Mouse (Mus musculus) heart, embryonic 16.5 days (tissue): ENCODE data around the gene Dcdc2c. TPM values are rescaled to one million over a fixed set of nuclear protein-coding genes. Genes with fewer than 3 reads are reported as not detected.

Experiments used
- ATAC-seq: fragments of 200-750 bp; cut with Nextera tagmentation; replicated peaks from 2 replicates; pipeline ENCODE4 v1.8.0; 2017; ENCODE audit warnings: moderate number of reproducible peaks; ENCODE audit not compliant: insufficient read depth, low FRiP score; ENCODE audit errors: extremely low read depth
- H3K27ac ChIP-seq: fragments of 300-500 bp; sonication (generic); 2 replicates; pipeline ENCODE4 v1.5.1; 2014; ENCODE audit warnings: mild to moderate bottlenecking, low read length, control low read depth, moderate library complexity
- H3K27me3 ChIP-seq: fragments of 300-500 bp; sonication (generic); 2 replicates; pipeline ENCODE4 v1.6.1; 2014; ENCODE audit warnings: low read length, mixed read lengths; ENCODE audit not compliant: control insufficient read depth, insufficient read depth
- H3K36me3 ChIP-seq: fragments of 300-500 bp; sonication (generic); 2 replicates; pipeline ENCODE4 v1.6.1; 2014; ENCODE audit not compliant: control insufficient read depth, insufficient read depth
- H3K4me1 ChIP-seq: fragments of 300-500 bp; sonication (generic); 2 replicates; pipeline ENCODE4 v1.6.1; 2014; ENCODE audit warnings: low read length, mixed read lengths; ENCODE audit not compliant: control insufficient read depth, insufficient read depth
- H3K4me2 ChIP-seq: fragments of 300-500 bp; sonication (generic); 2 replicates; pipeline ENCODE4 v1.6.1; 2014; ENCODE audit warnings: low read depth, mild to moderate bottlenecking, control low read depth, low read length
- H3K4me3 ChIP-seq: fragments of 300-500 bp; sonication (generic); 2 replicates; pipeline ENCODE4 v1.5.1; 2014; ENCODE audit warnings: mild to moderate bottlenecking, control low read depth, low read length
- H3K9ac ChIP-seq: fragments of 300-500 bp; sonication (generic); 2 replicates; pipeline ENCODE4 v1.6.1; 2014; ENCODE audit warnings: low read length, control low read depth
- H3K9me3 ChIP-seq: fragments of 300-500 bp; sonication (generic); replicated peaks from 2 replicates; pipeline ENCODE4 v1.6.1; 2016; ENCODE audit warnings: low read length; ENCODE audit not compliant: control insufficient read depth
- WGBS: fragments of 180-500 bp; shearing (Covaris S2); extraction: QIAGEN DNeasy Blood & Tissue Kit; methylation state at CpG from one replicate; pipeline ENCODE4 v1.1.7; 2014; 5-methylcytosine and 5-hydroxymethylcytosine counted together
- polyA plus RNA-seq: library from polyadenylated mRNA; unstranded; fragments of >200 nt; fragmentation: Nextera tagmentation; extraction: Ambion mirVana; gene quantifications from 2 replicates; pipeline ENCODE4 v1.2.1, GENCODE M21; 2015

The Dcdc2c gene
- 0.09 and 0.16 TPM in 2 replicates for polyA plus RNA-seq

DNA sequence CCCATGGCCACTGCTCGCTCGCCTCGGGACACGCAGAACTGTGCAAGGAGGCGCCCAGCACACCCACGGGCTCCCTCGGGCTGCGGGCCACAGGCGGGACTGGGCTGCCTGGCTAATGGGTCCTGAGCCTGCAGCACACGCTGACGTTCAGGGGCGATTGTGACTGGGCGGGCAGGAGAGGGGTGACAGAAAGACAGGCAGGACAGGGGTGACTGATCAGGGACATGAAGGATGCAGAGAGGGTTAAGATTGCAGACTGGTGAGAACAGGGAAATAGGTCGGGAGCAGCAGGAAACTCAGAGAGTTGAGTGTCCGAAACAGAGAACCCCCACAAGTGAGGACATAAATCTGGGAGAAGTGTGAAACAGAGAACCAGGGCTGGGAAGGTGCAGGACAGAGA lies at the start of gene Dcdc2c:
Gene Dcdc2c, minus strand, starts transcription at position 101 of the 400 bp plus-strand sequence.
- Histone ChIP-seq H3K4me2 (peak within 1 kb of the TSS; percentile 29; the same call in 1 of the 2 replicates), H3K4me3 (no peak within 1 kb of the TSS), H3K27me3 (no peaks in the 10 kb centered on the region; the same call in 1 of the 2 replicates), H3K36me3 (no peaks in the 10 kb centered on the region), H3K9ac (no peak within 1 kb of the TSS), H3K27ac (no peak within 1 kb of the TSS), H3K9me3 (no peaks in the 10 kb centered on the region), H3K4me1 (no peaks in the 10 kb centered on the region)
- ATAC-seq = no peak
- 55% methylated on average over 15 of the region's 15 CpGs for whole genome bisulfite sequencing

DNA sequence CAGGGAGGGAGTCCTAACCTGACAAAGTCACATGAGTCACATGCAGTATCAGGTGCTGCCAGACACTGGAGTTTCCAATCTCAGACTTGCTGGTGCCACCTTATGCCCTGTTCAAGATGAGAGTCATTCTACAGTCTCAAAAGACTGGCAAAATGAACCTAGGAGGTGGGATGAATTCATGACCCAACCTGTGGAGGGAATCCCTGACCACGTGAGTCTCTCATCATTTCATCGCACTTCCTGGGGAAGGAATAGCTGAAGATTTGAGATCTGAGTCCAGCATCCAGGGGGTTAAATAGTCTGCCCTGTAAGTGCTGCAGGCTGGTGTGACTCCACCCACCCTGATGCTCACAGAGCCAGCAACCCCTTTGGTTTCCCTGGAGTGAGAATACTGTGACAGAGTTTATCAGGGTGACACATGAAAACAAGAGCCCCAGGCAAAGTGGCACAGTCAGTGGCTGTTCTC lies 46.4 kb upstream of the Dcdc2c start:
- no peak; the same call in 1 of the 2 replicates for ATAC-seq
- H3K36me3 ChIP-seq = no peaks in the 10 kb centered on the region
- H3K27ac ChIP-seq = no peak overlapping the region
- H3K4me2 ChIP-seq = no peak overlapping the region
- WGBS = 39% methylated on average over 2 of the region's 2 CpGs
- peaks cover 13% of the 10 kb centered on the region for H3K4me1 ChIP-seq
- H3K4me3 ChIP-seq = no peak overlapping the region
- H3K27me3 ChIP-seq = no peaks in the 10 kb centered on the region
- H3K9ac ChIP-seq = no peak overlapping the region
- no peaks in the 10 kb centered on the region for H3K9me3 ChIP-seq

DNA sequence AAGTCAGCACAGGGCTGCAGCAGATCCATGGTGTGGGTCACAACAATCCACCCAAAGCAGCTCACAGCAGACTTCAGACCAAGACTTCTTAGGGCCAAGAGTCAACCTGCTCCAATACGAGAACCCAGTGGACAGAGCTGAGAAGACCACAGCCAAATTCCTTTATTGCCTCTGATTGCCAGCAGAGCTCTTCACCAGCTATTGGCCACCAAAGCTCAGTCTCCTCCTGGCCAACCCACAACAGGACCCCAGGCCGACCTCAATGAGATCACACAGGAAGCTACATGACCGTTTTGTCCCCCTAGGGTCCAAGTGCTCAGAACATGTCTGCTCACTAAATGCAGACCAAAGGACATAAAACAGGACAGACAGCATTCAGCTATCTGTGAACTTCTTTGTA lies 45.9 kb upstream of the Dcdc2c start:
- ATAC-seq = no peak
- Histone ChIP-seq H3K9ac (no peak overlapping the region), H3K9me3 (no peaks in the 10 kb centered on the region), H3K4me1 (peaks cover 13% of the 10 kb centered on the region), H3K27ac (no peak overlapping the region), H3K4me3 (no peak overlapping the region), H3K36me3 (no peaks in the 10 kb centered on the region), H3K27me3 (no peaks in the 10 kb centered on the region), H3K4me2 (no peak overlapping the region)
- 38% methylated on average over 3 of the region's 3 CpGs for WGBS

DNA sequence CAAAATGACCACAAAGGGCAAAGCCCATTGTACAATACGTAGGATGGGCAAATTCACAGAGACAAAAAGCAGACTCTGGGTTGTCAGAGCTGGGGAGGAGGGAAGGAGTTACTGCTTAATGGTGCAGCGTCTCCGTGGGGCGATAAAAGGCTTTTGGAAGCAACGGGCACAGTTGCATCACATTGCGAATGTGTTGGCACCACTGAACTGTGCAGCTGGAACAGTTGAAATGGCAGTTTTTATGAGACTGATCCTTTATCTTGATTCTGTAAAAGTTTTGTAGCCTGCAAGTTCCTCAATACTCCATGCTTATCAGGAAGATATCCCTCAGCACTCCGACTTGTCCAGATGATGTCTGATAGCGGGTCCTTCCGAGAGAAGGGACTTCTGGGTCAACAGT lies 45.5 kb upstream of the Dcdc2c start:
- no peak overlapping the region for H3K9ac ChIP-seq
- no peaks in the 10 kb centered on the region for H3K9me3 ChIP-seq
- H3K4me2 ChIP-seq = no peak overlapping the region
- H3K36me3 ChIP-seq = no peaks in the 10 kb centered on the region
- WGBS = 60% methylated on average over 9 of the region's 9 CpGs
- H3K4me3 ChIP-seq = no peak overlapping the region
- H3K4me1 ChIP-seq = peaks cover 13% of the 10 kb centered on the region
- no peak overlapping the region for H3K27ac ChIP-seq
- H3K27me3 ChIP-seq = no peaks in the 10 kb centered on the region
- ATAC-seq = no peak

DNA sequence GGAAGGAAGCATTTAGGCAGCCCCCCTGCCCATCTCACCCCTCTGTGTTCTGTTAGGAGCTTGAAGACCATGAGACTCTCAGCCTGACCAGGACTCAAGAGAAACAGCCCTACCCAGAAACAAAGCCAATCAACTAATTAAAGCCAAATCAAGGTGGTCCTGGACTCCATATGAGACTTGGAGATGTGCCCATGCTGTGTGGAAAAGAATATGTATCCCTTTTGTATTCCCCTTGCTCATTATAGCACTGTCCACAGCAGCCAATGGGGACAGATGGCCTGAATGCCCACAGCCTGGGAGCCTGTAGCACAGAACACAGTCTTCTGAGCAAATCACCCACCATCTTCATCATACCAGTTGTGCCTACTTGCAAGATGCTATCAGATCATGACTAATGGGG lies 44.7 kb upstream of the Dcdc2c start:
- H3K36me3 ChIP-seq = no peaks in the 10 kb centered on the region
- H3K4me1 ChIP-seq = peaks cover 6% of the 10 kb centered on the region
- ATAC-seq = no peak
- H3K9ac ChIP-seq = no peak overlapping the region
- H3K4me2 ChIP-seq = no peak overlapping the region
- no peaks in the 10 kb centered on the region for H3K27me3 ChIP-seq
- no peak overlapping the region for H3K27ac ChIP-seq
- H3K9me3 ChIP-seq = no peaks in the 10 kb centered on the region
- H3K4me3 ChIP-seq = no peak overlapping the region

DNA sequence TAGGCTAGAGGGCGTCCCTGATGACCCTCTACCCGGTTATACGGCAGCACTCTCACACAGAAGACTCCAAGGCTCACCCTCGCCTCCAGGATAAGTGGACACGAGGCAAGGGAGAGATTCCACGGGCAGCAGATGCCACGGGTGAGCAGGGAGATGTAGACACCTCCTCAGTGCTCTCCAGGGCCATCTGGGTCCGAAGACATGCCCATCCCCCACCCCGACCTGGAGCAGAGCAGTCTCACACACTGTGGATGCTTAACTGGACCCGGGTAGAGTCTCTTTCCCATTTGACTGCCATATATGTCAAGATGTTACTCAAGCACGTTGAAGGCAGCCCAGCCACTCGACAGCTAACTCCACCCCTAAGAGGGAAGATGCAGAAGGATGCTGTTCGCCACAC lies 38.2 kb upstream of the Dcdc2c start:
- Histone ChIP-seq H3K4me2 (no peak overlapping the region), H3K36me3 (no peaks in the 10 kb centered on the region), H3K27ac (no peak overlapping the region), H3K27me3 (peaks cover 7% of the 10 kb centered on the region), H3K9me3 (no peaks in the 10 kb centered on the region), H3K9ac (no peak overlapping the region), H3K4me3 (no peak overlapping the region), H3K4me1 (no peaks in the 10 kb centered on the region)
- 38% methylated on average over 13 of the region's 13 CpGs for WGBS
- ATAC-seq = no peak

DNA sequence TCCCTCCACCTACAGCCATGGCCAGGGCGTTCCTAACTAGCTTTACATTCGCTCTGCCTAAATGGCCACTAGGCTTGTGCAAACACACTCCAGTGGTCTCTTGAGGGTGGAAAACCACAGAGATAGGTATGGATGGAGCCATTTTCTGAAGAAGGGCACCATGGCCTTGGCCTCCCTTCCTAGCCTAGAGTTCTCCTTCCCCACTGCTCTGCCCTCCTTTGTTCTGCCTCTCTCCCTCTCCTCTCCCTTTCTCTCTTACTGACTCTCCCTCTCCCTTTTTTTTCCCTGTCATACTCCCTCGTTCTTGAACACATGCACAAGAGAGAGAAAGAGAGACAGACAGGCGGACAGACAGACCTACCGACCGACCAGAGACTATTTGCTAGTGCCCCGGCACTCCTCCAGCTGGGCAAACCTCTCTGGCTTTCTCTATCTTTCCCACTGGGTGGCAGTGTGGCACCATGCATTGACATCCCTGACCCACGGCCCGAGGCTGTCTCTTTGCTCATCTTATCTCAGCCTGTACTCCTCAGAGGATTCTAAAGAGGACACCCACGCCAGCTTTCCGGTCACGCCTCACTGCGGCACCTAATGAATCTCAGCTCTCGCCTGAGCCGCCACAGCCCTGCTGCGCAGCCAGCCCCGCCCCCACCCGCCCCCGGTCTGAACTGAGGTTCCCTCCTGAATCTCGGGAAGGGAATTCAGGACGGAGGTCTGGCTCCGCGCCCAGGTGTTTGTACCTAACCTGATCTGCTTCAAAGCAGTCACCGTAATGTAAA lies 37.1 kb upstream of the Dcdc2c start:
- 7% methylated on average over 24 of the region's 24 CpGs for WGBS
- peak overlapping the region; percentile 31; the same call in 1 of the 2 replicates for H3K9ac ChIP-seq
- no peaks in the 10 kb centered on the region for H3K4me1 ChIP-seq

DNA sequence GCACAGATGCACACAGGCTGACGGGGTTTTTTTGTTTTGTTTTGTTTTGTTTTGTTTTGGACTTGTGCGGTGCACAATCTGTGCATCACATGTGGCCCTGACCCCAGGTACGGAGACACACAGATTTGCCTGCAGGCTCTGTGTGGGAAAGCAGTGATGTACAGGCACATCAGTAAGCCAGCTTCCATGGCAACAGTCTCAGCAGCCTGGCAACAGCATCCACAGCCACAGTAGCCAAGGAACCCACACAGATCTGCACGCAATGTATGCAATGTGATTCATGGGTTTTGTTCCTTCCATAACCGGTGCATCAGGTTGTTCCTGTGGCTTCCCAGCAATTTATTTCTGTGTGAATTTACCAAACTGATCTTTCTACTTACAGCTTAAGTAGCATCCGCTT lies 35.8 kb upstream of the Dcdc2c start:
- 76% methylated on average over 6 of the region's 6 CpGs for WGBS
- Histone ChIP-seq H3K4me1 (no peaks in the 10 kb centered on the region), H3K27me3 (peaks cover 7% of the 10 kb centered on the region), H3K27ac (no peak overlapping the region), H3K4me2 (no peak overlapping the region), H3K9me3 (no peaks in the 10 kb centered on the region), H3K4me3 (no peak overlapping the region), H3K9ac (no peak overlapping the region), H3K36me3 (no peaks in the 10 kb centered on the region)
- no peak for ATAC-seq

More for the DNA sequence above, 37.1 kb upstream of the Dcdc2c start:
- Histone ChIP-seq H3K27me3 (peaks cover 7% of the 10 kb centered on the region), H3K4me3 (peak overlapping the region; percentile 45), H3K27ac (no peak overlapping the region), H3K4me2 (peak overlapping the region; percentile 63), H3K36me3 (no peaks in the 10 kb centered on the region), H3K9me3 (no peaks in the 10 kb centered on the region)
- ATAC-seq = peak; percentile 82

DNA sequence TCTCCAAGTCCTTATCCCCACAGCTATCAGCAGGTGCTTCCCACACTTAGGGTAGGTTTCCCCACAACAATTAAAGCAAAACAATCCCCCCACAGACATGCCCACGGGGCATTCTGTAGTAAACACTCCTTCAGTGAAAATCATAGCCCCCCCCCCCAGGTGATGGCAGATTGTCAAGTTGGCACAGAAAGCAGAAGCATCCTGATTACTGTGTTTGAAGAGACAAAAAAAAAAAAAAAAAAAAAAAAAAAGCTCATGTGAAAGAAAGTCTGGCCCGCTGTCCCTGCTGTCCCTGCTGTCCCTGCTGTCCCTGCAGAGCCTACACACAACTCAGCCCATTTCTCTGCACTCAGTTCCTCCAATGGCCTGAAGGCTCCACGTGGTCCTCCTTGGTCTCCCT lies 31.8 kb upstream of the Dcdc2c start:
- no peaks in the 10 kb centered on the region for H3K9me3 ChIP-seq
- peaks cover 7% of the 10 kb centered on the region for H3K27me3 ChIP-seq
- no peak overlapping the region for H3K9ac ChIP-seq
- no peak overlapping the region for H3K27ac ChIP-seq
- H3K4me2 ChIP-seq = no peak overlapping the region
- WGBS = 60% methylated on average over 3 of the region's 3 CpGs
- H3K4me3 ChIP-seq = no peak overlapping the region
- H3K4me1 ChIP-seq = no peaks in the 10 kb centered on the region
- H3K36me3 ChIP-seq = no peaks in the 10 kb centered on the region
- ATAC-seq = no peak
